Mouse (Mus musculus) neural tube, embryonic 12.5 days (tissue): ENCODE measurements at regions not wholly inside any gene's neighbourhood (a gene's known extent, or its start where the extent isn't known, plus 50 kb on each side); places are given as distances from the start of the nearest gene placed in this dataset.
"Not testable (repeated sequence)": the region's sequence is repeated elsewhere in the genome, so short reads cannot be mapped to it uniquely, and the experiment has no call there.

ENCODE experiments used
- ATAC-seq: fragments of 200-750 bp; cut with Nextera tagmentation; 2 replicates; pipeline ENCODE4 v1.8.0; 2017; ENCODE audit warnings: low read depth, mild to moderate bottlenecking, moderate TSS enrichment, moderate library complexity; ENCODE audit not compliant: low FRiP score
- H3K27ac ChIP-seq: fragments of 300-500 bp; sonication (generic); 2 replicates; pipeline ENCODE4 v1.5.1; 2016
- H3K27me3 ChIP-seq: fragments of 300-500 bp; sonication (generic); replicated peaks from 2 replicates; pipeline ENCODE4 v1.6.1; 2016; ENCODE audit warnings: mild to moderate bottlenecking
- H3K36me3 ChIP-seq: fragments of 300-500 bp; sonication (generic); 2 replicates; pipeline ENCODE4 v1.6.1; 2016; ENCODE audit warnings: mild to moderate bottlenecking
- H3K4me1 ChIP-seq: fragments of 300-500 bp; sonication (generic); 2 replicates; pipeline ENCODE4 v1.6.1; 2016
- H3K4me2 ChIP-seq: fragments of 300-500 bp; sonication (generic); replicated peaks from 2 replicates; pipeline ENCODE4 v1.6.1; 2016; ENCODE audit warnings: mild to moderate bottlenecking
- H3K4me3 ChIP-seq: fragments of 300-500 bp; sonication (generic); 2 replicates; pipeline ENCODE4 v1.5.1; 2016
- H3K9ac ChIP-seq: fragments of 300-500 bp; sonication (generic); 2 replicates; pipeline ENCODE4 v1.6.1; 2016; ENCODE audit warnings: mild to moderate bottlenecking
- H3K9me3 ChIP-seq: fragments of 300-500 bp; sonication (generic); 2 replicates; pipeline ENCODE4 v1.6.1; 2016; ENCODE audit warnings: mild to moderate bottlenecking
- WGBS: fragments of 180-500 bp; shearing (Covaris S2); methylation state at CpG from one replicate; pipeline ENCODE4 v1.1.7; 2016; 5-methylcytosine and 5-hydroxymethylcytosine counted together

GRCm38 (mm10) chr5:4361547-4361946 is 169.4 kb downstream of the Mterf1b start:
- not testable (repeated sequence) for H3K4me2 ChIP-seq, ATAC-seq, H3K9me3 ChIP-seq, H3K27me3 ChIP-seq, H3K27ac ChIP-seq, H3K4me1 ChIP-seq, H3K9ac ChIP-seq, H3K36me3 ChIP-seq, H3K4me3 ChIP-seq
- 94% methylated on average over 6 of the region's 6 CpGs for WGBS

GRCm38 (mm10) chr5:4384719-4385118 is 192.6 kb downstream of the Mterf1b start:
- H3K27me3 ChIP-seq, H3K36me3 ChIP-seq, H3K9ac ChIP-seq, H3K4me2 ChIP-seq, H3K4me1 ChIP-seq, H3K27ac ChIP-seq, H3K4me3 ChIP-seq, H3K9me3 ChIP-seq, ATAC-seq: not testable (repeated sequence)
- 72% methylated on average over 7 of the region's 7 CpGs for WGBS

- WGBS = 79% methylated on average over 2 of the region's 2 CpGs
- Histone ChIP-seq H3K4me2 (no peak overlapping the region), H3K9ac (no peak overlapping the region), H3K4me3 (no peak overlapping the region), H3K9me3 (no peaks in the 10 kb centered on the region), H3K27ac (no peak overlapping the region), H3K4me1 (no peaks in the 10 kb centered on the region), H3K27me3 (no peaks in the 10 kb centered on the region), H3K36me3 (no peaks in the 10 kb centered on the region)
- ATAC-seq = no peak
Observed at GRCm38 (mm10) chr5:4391083-4391482, 198.9 kb downstream of the Mterf1b start.

GRCm38 (mm10) chr5:4394353-4395052 is 202.3 kb downstream of the Mterf1b start:
- 44% methylated on average over 6 of the region's 7 CpGs for WGBS
- not testable (repeated sequence) for H3K4me2 ChIP-seq, H3K9me3 ChIP-seq

GRCm38 (mm10) chr5:4398087-4398486 is 205.9 kb downstream of the Mterf1b start:
- peak; percentile 27; the same call in 1 of the 2 replicates for ATAC-seq

More at GRCm38 (mm10) chr5:4394353-4395052, 202.3 kb downstream of the Mterf1b start:
- not testable (repeated sequence) for H3K9ac ChIP-seq, H3K4me3 ChIP-seq, H3K4me1 ChIP-seq, H3K27me3 ChIP-seq, H3K36me3 ChIP-seq, H3K27ac ChIP-seq
- peak; percentile 81 for ATAC-seq

GRCm38 (mm10) chr5:4417761-4418160 is 225.6 kb downstream of the Mterf1b start:
- H3K4me2 ChIP-seq = no peak overlapping the region
- ATAC-seq = no peak
- WGBS = 77% methylated on average over 1 of the region's 1 CpGs

More at GRCm38 (mm10) chr5:4398087-4398486, 205.9 kb downstream of the Mterf1b start:
- Histone ChIP-seq H3K27ac (no peak overlapping the region), H3K27me3 (0 out of 2 replicates have a peak, but pooled peaks cover 2% of the 10 kb centered on the region), H3K9ac (no peak overlapping the region), H3K4me1 (no peaks in the 10 kb centered on the region), H3K36me3 (no peaks in the 10 kb centered on the region), H3K4me2 (no peak overlapping the region), H3K9me3 (no peaks in the 10 kb centered on the region), H3K4me3 (no peak overlapping the region)

More at GRCm38 (mm10) chr5:4417761-4418160, 225.6 kb downstream of the Mterf1b start:
- Histone ChIP-seq H3K9me3 (no peaks in the 10 kb centered on the region), H3K36me3 (no peaks in the 10 kb centered on the region), H3K27me3 (no peaks in the 10 kb centered on the region), H3K4me3 (no peak overlapping the region), H3K4me1 (no peaks in the 10 kb centered on the region), H3K27ac (no peak overlapping the region), H3K9ac (no peak overlapping the region)
